Mouse (Mus musculus) midbrain, embryonic 13.5 days (tissue): ENCODE measurements around the gene Ubxn7. TPM values are rescaled to one million over a fixed set of nuclear protein-coding genes. Genes with fewer than 3 reads are reported as not detected.

ENCODE experiments used
- ATAC-seq: fragments of 200-750 bp; cut with Nextera tagmentation; 2 replicates; pipeline ENCODE4 v1.8.0; 2017; ENCODE audit warnings: mild to moderate bottlenecking, moderate TSS enrichment, moderate library complexity
- H3K27ac ChIP-seq: fragments of 300-500 bp; sonication (generic); 2 replicates; pipeline ENCODE4 v1.5.1; 2015; ENCODE audit warnings: inconsistent platforms, mild to moderate bottlenecking, moderate library complexity
- H3K27me3 ChIP-seq: fragments of 300-500 bp; sonication (generic); 2 replicates; pipeline ENCODE4 v1.6.1; 2015; ENCODE audit warnings: mild to moderate bottlenecking, inconsistent platforms
- H3K36me3 ChIP-seq: fragments of 300-500 bp; sonication (generic); 2 replicates; pipeline ENCODE4 v1.6.1; 2015; ENCODE audit warnings: mild to moderate bottlenecking, inconsistent platforms
- H3K4me1 ChIP-seq: fragments of 300-500 bp; sonication (generic); replicated peaks from 2 replicates; pipeline ENCODE4 v1.6.1; 2015; ENCODE audit warnings: inconsistent platforms
- H3K4me2 ChIP-seq: fragments of 300-500 bp; sonication (generic); replicated peaks from 2 replicates; pipeline ENCODE4 v1.6.1; 2015; ENCODE audit warnings: moderate library complexity, mild to moderate bottlenecking, inconsistent platforms
- H3K4me3 ChIP-seq: fragments of 300-500 bp; sonication (generic); replicated peaks from 2 replicates; pipeline ENCODE4 v1.5.1; 2015; ENCODE audit warnings: mild to moderate bottlenecking, inconsistent platforms
- H3K9ac ChIP-seq: fragments of 300-500 bp; sonication (generic); replicated peaks from 2 replicates; pipeline ENCODE4 v1.6.1; 2015; ENCODE audit warnings: mild to moderate bottlenecking, inconsistent platforms
- H3K9me3 ChIP-seq: fragments of 300-500 bp; sonication (generic); 2 replicates; pipeline ENCODE4 v1.6.1; 2016; ENCODE audit warnings: mild to moderate bottlenecking, inconsistent platforms
- WGBS: fragments of 180-500 bp; shearing (Covaris S2); methylation state at CpG from one replicate; pipeline ENCODE4 v1.1.7; 2015; 5-methylcytosine and 5-hydroxymethylcytosine counted together
- polyA plus RNA-seq: library from polyadenylated mRNA; unstranded; fragments of >200 nt; fragmentation: Nextera tagmentation; extraction: Ambion mirVana; gene quantifications from 2 replicates; pipeline ENCODE4 v1.2.1, GENCODE M21; 2015

Ubxn7 gene
- polyA plus RNA-seq, 1 experiment from 2014 or later, result 28.5 TPM

GRCm38 (mm10) chr16:32386826-32387225 is 54.8 kb downstream of the Ubxn7 start:
- Histone ChIP-seq H3K27ac (no peak overlapping the region), H3K4me2 (no peak overlapping the region), H3K36me3 (peaks cover 57% of the 10 kb centered on the region), H3K27me3 (no peaks in the 10 kb centered on the region), H3K4me3 (no peak overlapping the region), H3K9ac (no peak overlapping the region), H3K4me1 (no peaks in the 10 kb centered on the region), H3K9me3 (no peaks in the 10 kb centered on the region)
- no peak for ATAC-seq
- WGBS, result 90% methylated on average over 3 of the region's 3 CpGs

DNA sequence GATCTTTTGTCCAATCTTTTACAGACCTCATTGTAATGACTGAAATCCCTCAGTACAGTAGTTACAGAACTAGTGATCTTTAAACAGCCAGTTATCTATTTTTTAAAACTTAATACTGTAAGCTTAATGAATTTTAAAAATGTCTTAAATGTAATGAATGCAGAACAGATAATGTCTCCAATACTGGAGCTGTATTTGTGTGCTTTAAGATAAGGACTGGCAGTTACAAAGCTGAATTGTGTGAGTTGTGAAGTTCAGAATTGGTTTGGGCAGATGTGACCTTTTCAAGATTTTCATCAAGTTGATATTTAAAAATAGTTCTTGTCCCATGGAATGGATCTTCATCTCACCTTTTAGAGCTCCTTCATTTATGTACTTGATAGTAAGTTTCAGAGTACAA is 57.0 kb downstream of the Ubxn7 start:
- no peaks in the 10 kb centered on the region for H3K9me3 ChIP-seq
- no peak overlapping the region for H3K27ac ChIP-seq
- no peak for ATAC-seq
- no peak overlapping the region for H3K4me3 ChIP-seq
- H3K4me2 ChIP-seq, result no peak overlapping the region
- H3K9ac ChIP-seq, result no peak overlapping the region
- H3K36me3 ChIP-seq, result peaks cover 44% of the 10 kb centered on the region
- no peaks in the 10 kb centered on the region for H3K27me3 ChIP-seq
- no peaks in the 10 kb centered on the region for H3K4me1 ChIP-seq

GRCm38 (mm10) chr16:32389841-32390240 is 57.8 kb downstream of the Ubxn7 start:
- Histone ChIP-seq H3K4me3 (no peak overlapping the region), H3K4me2 (no peak overlapping the region), H3K27me3 (no peaks in the 10 kb centered on the region), H3K9me3 (no peaks in the 10 kb centered on the region), H3K27ac (no peak overlapping the region), H3K9ac (no peak overlapping the region), H3K4me1 (no peaks in the 10 kb centered on the region), H3K36me3 (peaks cover 42% of the 10 kb centered on the region)
- WGBS, result 90% methylated on average over 3 of the region's 3 CpGs
- ATAC-seq, result no peak

DNA sequence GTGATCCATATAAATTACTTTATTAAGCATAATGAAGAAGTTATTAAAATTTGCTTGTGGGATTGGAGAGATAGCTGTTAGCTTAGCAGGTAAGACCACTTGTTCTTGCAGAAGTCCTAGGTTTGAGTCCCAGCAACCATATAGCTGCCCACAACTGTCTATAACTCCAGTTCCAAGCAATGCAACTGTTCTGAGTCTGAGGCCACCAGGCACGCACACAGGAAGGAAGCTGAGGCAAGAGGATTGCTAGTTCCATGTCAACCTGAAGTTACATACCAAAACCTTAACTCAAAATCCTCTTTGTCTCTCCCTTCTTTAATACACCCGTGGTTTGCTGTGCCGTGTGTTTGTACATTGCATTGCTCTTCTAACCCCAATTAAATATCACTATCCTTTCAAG is 58.8 kb downstream of the Ubxn7 start:
- H3K9ac ChIP-seq, result no peak overlapping the region
- WGBS, result 98% methylated on average over 3 of the region's 3 CpGs
- ATAC-seq, result no peak
- peaks cover 33% of the 10 kb centered on the region for H3K36me3 ChIP-seq
- no peak overlapping the region for H3K4me2 ChIP-seq
- no peaks in the 10 kb centered on the region for H3K4me1 ChIP-seq
- H3K4me3 ChIP-seq, result no peak overlapping the region
- H3K27me3 ChIP-seq, result no peaks in the 10 kb centered on the region
- H3K27ac ChIP-seq, result no peak overlapping the region
- no peaks in the 10 kb centered on the region for H3K9me3 ChIP-seq

DNA sequence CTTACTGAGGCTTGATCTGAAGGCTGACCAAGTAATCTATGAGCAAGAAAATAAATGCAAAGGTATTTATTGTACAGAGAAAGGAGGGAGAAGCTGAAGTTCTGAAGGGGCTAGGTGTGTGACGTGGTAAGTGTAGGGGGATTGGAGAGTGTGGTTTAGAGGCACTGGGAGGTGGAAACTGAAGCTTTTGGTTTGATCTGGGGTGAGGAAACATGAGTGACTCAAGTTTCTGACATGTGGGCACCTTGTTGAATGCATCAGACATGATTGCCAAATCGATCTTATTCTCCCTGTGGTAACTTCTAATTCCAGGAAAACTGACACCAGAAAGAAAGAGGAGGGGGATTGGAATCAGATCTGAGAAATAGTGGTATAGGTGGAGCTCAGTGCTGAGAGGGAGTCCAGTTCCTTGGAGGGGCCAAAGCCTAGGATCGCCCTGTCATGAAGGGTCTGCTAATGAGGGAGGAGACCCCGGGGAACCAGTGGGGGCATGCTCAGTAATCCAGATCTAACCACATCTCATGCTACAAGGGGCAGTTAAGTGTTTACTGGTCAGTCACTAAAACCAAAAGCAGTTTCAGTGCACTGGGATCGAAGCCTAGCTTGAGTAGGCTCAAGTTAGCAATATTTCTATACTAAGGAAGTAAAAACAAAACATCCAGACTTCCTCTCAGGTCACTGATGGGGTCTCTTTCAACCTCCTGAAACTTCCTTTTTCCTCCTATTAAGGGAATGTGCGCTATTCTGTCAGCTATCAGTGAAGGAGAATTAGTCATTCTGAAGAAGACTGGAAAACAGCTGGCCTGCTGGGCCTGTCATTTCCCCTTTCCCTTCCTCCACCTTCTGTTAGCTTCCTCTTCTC is 63.9 kb downstream of the Ubxn7 start:
- no peaks in the 10 kb centered on the region for H3K27me3 ChIP-seq
- H3K36me3 ChIP-seq, result peaks cover 12% of the 10 kb centered on the region
- 80% methylated on average over 6 of the region's 6 CpGs for WGBS

DNA sequence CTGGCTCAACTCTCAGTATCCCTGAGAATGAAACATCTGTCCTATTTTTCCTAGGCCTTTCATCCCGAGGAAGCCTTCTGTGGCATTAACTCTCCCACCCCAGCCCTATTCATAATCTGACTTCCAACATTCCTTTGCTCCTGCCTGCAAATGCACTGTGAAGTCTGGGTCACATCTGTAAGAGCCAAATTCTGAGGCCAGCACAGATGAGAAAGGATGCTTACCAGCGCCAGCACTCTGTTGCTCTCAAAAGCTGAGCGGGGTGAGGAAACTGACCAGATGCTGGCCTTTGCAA is 64.4 kb downstream of the Ubxn7 start:
- ATAC-seq, result no peak
- Histone ChIP-seq H3K4me1 (no peaks in the 10 kb centered on the region), H3K27ac (no peak overlapping the region), H3K27me3 (no peaks in the 10 kb centered on the region), H3K4me2 (no peak overlapping the region), H3K9me3 (no peaks in the 10 kb centered on the region), H3K9ac (no peak overlapping the region), H3K4me3 (no peak overlapping the region), H3K36me3 (peaks cover 6% of the 10 kb centered on the region; the same call in 1 of the 2 replicates)
- 59% methylated on average over 3 of the region's 3 CpGs for WGBS

More for the DNA sequence above, 63.9 kb downstream of the Ubxn7 start:
- H3K27ac ChIP-seq, result no peak overlapping the region
- no peaks in the 10 kb centered on the region for H3K4me1 ChIP-seq
- no peaks in the 10 kb centered on the region for H3K9me3 ChIP-seq
- no peak overlapping the region for H3K9ac ChIP-seq
- ATAC-seq, result no peak
- no peak overlapping the region for H3K4me2 ChIP-seq
- no peak overlapping the region for H3K4me3 ChIP-seq

GRCm38 (mm10) chr16:32398206-32398605 is 66.1 kb downstream of the Ubxn7 start:
- Histone ChIP-seq H3K4me1 (no peaks in the 10 kb centered on the region), H3K9ac (no peak overlapping the region), H3K27me3 (no peaks in the 10 kb centered on the region), H3K36me3 (0 out of 2 replicates have a peak, but pooled peaks cover 2% of the 10 kb centered on the region), H3K4me2 (no peak overlapping the region), H3K9me3 (no peaks in the 10 kb centered on the region), H3K4me3 (no peak overlapping the region), H3K27ac (no peak overlapping the region)
- whole genome bisulfite sequencing, result 81% methylated on average over 3 of the region's 3 CpGs
- ATAC-seq, result no peak

- H3K9me3 ChIP-seq, result no peaks in the 10 kb centered on the region
- WGBS, result 91% methylated on average over 7 of the region's 7 CpGs
- no peak within 1 kb of the TSS for H3K4me2 ChIP-seq
- no peak within 1 kb of the TSS for H3K4me3 ChIP-seq
- H3K9ac ChIP-seq, result no peak within 1 kb of the TSS
- no peak within 1 kb of the TSS for H3K27ac ChIP-seq
- H3K27me3 ChIP-seq, result no peaks in the 10 kb centered on the region
- ATAC-seq, result no peak
- no peaks in the 10 kb centered on the region for H3K36me3 ChIP-seq
- no peaks in the 10 kb centered on the region for H3K4me1 ChIP-seq
Observed at GRCm38 (mm10) chr16:32400267-32400666, 68.2 kb downstream of the Ubxn7 start, which contains the start of gene Tm4sf19. Gene Tm4sf19, plus strand, starts transcription at chr16:32400506.

DNA sequence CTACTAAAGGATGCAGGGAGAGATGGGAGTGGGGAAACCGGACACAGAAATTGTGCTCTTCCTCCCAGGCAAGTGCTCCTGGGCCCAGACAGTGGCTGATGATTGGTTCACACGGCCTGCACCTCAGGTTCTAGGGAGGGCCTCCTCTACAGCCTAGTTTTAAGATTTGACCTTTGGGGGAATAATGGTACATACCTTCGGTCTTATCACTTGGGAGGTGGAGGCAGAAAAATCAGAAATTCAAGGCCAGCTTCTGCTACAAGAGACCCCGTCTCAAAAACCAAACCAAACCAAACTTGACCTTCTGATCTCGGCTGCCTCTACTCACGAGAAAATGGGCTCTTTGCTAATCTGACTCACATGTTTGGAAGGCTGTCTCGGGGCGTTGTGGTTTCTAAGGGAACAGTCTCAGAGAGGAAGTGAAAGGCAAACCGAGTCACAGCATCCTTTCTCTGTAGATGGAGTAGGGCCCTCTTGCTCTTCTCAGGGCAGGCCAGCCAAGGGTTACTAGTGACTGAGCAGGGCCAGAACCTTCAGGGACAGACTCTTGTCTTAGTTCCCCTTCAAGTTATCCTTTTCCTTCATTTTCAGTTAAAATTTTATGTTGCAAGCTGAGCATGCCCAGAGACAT is 69.4 kb downstream of the Ubxn7 start:
- Histone ChIP-seq H3K36me3 (no peaks in the 10 kb centered on the region), H3K4me1 (no peaks in the 10 kb centered on the region), H3K27me3 (no peaks in the 10 kb centered on the region), H3K4me2 (no peak overlapping the region), H3K9me3 (no peaks in the 10 kb centered on the region), H3K4me3 (no peak overlapping the region), H3K27ac (no peak overlapping the region), H3K9ac (no peak overlapping the region)
- 80% methylated on average over 9 of the region's 9 CpGs for WGBS
- ATAC-seq, result no peak

DNA sequence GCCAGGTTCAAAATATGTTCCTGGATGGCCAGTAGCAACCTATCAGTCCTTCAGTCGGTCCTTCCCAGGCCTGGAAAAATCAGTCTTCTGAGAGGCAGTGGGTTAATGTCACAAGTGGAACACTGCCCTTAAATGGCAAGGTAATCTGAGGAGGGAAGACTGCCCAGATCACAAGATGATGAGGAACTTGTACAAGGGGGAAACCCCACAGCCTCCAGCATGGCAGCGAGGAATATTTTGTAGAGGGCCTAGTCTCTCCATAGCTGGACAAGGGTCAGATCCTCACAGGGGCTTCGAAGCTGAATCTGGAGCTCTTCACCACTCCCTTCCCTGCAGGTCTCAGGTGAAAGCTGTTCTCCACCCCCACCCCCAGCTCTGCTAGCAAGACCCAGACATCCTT is 70.8 kb downstream of the Ubxn7 start:
- no peak overlapping the region for H3K27ac ChIP-seq
- H3K9me3 ChIP-seq, result no peaks in the 10 kb centered on the region
- no peaks in the 10 kb centered on the region for H3K27me3 ChIP-seq
- H3K4me3 ChIP-seq, result no peak overlapping the region
- WGBS, result 74% methylated on average over 3 of the region's 3 CpGs
- no peak overlapping the region for H3K9ac ChIP-seq
- H3K4me2 ChIP-seq, result no peak overlapping the region
- H3K36me3 ChIP-seq, result no peaks in the 10 kb centered on the region
- H3K4me1 ChIP-seq, result no peaks in the 10 kb centered on the region
- no peak for ATAC-seq

DNA sequence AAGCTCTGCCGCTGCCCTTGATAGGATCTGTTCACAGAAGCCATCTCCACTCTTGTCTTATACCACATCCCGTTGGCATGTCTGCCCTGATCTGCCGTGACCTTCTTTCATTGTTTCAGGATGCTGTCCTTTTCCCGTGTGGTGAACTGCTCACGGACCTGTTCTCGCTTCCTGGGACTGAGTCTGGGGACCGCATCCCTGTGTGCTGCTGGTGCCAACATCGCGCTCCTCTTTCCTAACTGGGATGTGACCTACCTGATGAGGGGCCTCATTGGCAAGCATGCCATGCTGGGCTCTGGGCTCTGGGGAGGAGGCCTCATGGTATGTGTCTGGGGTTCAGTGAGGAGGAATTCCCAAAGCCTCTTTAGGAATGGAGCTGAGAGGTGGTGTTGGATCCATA is 73.7 kb downstream of the Ubxn7 start:
- Histone ChIP-seq H3K27ac (no peak overlapping the region), H3K4me3 (no peak overlapping the region), H3K9me3 (no peaks in the 10 kb centered on the region), H3K9ac (no peak overlapping the region), H3K36me3 (no peaks in the 10 kb centered on the region), H3K4me1 (no peaks in the 10 kb centered on the region), H3K27me3 (no peaks in the 10 kb centered on the region), H3K4me2 (no peak overlapping the region)
- WGBS, result 88% methylated on average over 9 of the region's 9 CpGs
- no peak for ATAC-seq

GRCm38 (mm10) chr16:32406671-32407070 is 74.6 kb downstream of the Ubxn7 start:
- no peaks in the 10 kb centered on the region for H3K36me3 ChIP-seq
- 83% methylated on average over 6 of the region's 6 CpGs for WGBS
- H3K27ac ChIP-seq, result no peak overlapping the region
- H3K9me3 ChIP-seq, result no peaks in the 10 kb centered on the region
- H3K4me1 ChIP-seq, result no peaks in the 10 kb centered on the region
- H3K4me3 ChIP-seq, result no peak overlapping the region
- no peak overlapping the region for H3K9ac ChIP-seq
- no peaks in the 10 kb centered on the region for H3K27me3 ChIP-seq
- H3K4me2 ChIP-seq, result no peak overlapping the region
- no peak for ATAC-seq
